Mouse (Mus musculus) CH12.LX (cell line): ENCODE results near the gene Gmpr. TPM values are rescaled to one million over a fixed set of nuclear protein-coding genes. Genes with fewer than 3 reads are reported as not detected.

Experiments used
- DNase-seq: peaks from one replicate; pipeline ENCODE4 v3.0.0-alpha.2; 2013; ENCODE audit errors: extremely low read depth
- H3K27ac ChIP-seq: 2 replicates; pipeline ENCODE4 v1.5.1; 2012; ENCODE audit warnings: low read depth, mild to moderate bottlenecking, control low read depth, moderate library complexity; ENCODE audit not compliant: insufficient read depth
- H3K27me3 ChIP-seq: replicated peaks from 2 replicates; pipeline ENCODE3; 2012; ENCODE audit warnings: inconsistent platforms
- H3K36me3 ChIP-seq, 2 experiments: replicated peaks in 1 of 2; 2 replicates each; pipeline versions ENCODE3 to v1.6.1; 2012; ENCODE audit warnings: inconsistent platforms in 1 of 2, low read length in 1 of 2, mild to moderate bottlenecking in 1 of 2, mixed read lengths in 1 of 2, moderate library complexity in 1 of 2; ENCODE audit not compliant: control insufficient read depth in 1 of 2, insufficient read depth in 1 of 2
- H3K4me1 ChIP-seq, 2 experiments: 2 replicates each; pipeline ENCODE4 v1.6.1; 2012; ENCODE audit warnings: inconsistent platforms in 1 of 2, moderate library complexity in 1 of 2; ENCODE audit not compliant: insufficient read depth in 2 of 2, control insufficient read depth in 1 of 2
- H3K4me2 ChIP-seq: 2 replicates; pipeline ENCODE4 v1.6.1; 2012; ENCODE audit warnings: low read depth, mild to moderate bottlenecking, control low read depth; ENCODE audit not compliant: poor library complexity, insufficient read depth, severe bottlenecking
- H3K4me3 ChIP-seq, 3 experiments: fragments of 150-350 bp in 1 of 3; sonication (generic) in 1 of 3; replicated peaks in 1 of 3; 2 replicates each; pipeline versions ENCODE3 to v1.5.1; 2011 to 2012; ENCODE audit warnings: low read depth in 2 of 3, low read length in 2 of 3, mild to moderate bottlenecking in 2 of 3, moderate library complexity in 2 of 3, control low read depth in 1 of 3, improper control_type of control experiment in 1 of 3, inconsistent platforms in 1 of 3, mixed read lengths in 1 of 3; ENCODE audit not compliant: poor library complexity in 1 of 3
- H3K79me2 ChIP-seq: replicated peaks from 2 replicates; pipeline ENCODE4 v1.6.1; 2012; ENCODE audit warnings: mild to moderate bottlenecking, moderate library complexity; ENCODE audit not compliant: control insufficient read depth, poor library complexity, insufficient read depth, severe bottlenecking; ENCODE audit errors: extremely low read depth
- H3K9ac ChIP-seq: 2 replicates; pipeline ENCODE4 v1.6.1; 2012; ENCODE audit warnings: low read depth, mild to moderate bottlenecking, control low read depth, moderate library complexity; ENCODE audit not compliant: insufficient read depth
- H3K9me3 ChIP-seq: replicated peaks from 2 replicates; pipeline ENCODE3; 2012; ENCODE audit warnings: low read length, inconsistent platforms, mixed read lengths
- BHLHE40 ChIP-seq: IDR thresholded peaks from 2 replicates; pipeline ENCODE4 v1.6.1; 2011; ENCODE audit warnings: mild to moderate bottlenecking, low read depth, low read length, improper control_type of control experiment
- CHD2 ChIP-seq: IDR thresholded peaks from 2 replicates; pipeline ENCODE4 v1.6.1; 2011; ENCODE audit warnings: low read length, improper control_type of control experiment
- CTCF ChIP-seq, 2 experiments: IDR thresholded peaks in 1 of 2; conservative IDR thresholded peaks in 1 of 2; 2 replicates each; pipeline ENCODE4 v1.5.1; 2011 to 2012; ENCODE audit warnings: low read depth in 2 of 2, low read length in 2 of 2, improper control_type of control experiment in 1 of 2, inconsistent platforms in 1 of 2, mild to moderate bottlenecking in 1 of 2, moderate library complexity in 1 of 2
- E2F4 ChIP-seq: IDR thresholded peaks from 2 replicates; pipeline ENCODE4 v1.6.1; 2011; ENCODE audit warnings: low read depth, low read length, improper control_type of control experiment; ENCODE audit not compliant: insufficient replicate concordance
- ELF1 ChIP-seq: IDR thresholded peaks from 2 replicates; pipeline ENCODE4 v1.6.1; 2014; ENCODE audit warnings: low read depth, mild to moderate bottlenecking, inconsistent platforms, low read length, improper control_type of control experiment
- ETS1 ChIP-seq: conservative IDR thresholded peaks from 2 replicates; pipeline ENCODE4 v1.6.1; 2012; ENCODE audit warnings: low read depth, mild to moderate bottlenecking, inconsistent platforms, low read length, improper control_type of control experiment, moderate library complexity
- HCFC1 ChIP-seq: IDR thresholded peaks from 2 replicates; pipeline ENCODE4 v1.6.1; 2012; ENCODE audit warnings: low read depth, mild to moderate bottlenecking, inconsistent platforms, low read length, improper control_type of control experiment
- IRF4 ChIP-seq: IDR thresholded peaks from 2 replicates; pipeline ENCODE4 v1.6.1; 2014; ENCODE audit warnings: low read depth, mild to moderate bottlenecking, inconsistent platforms, low read length, improper control_type of control experiment
- JUN ChIP-seq: IDR thresholded peaks from 2 replicates; pipeline ENCODE4 v1.6.1; 2011; ENCODE audit warnings: low read depth, mild to moderate bottlenecking, low read length, improper control_type of control experiment, moderate library complexity; ENCODE audit not compliant: insufficient read depth
- JUND ChIP-seq: conservative IDR thresholded peaks from 2 replicates; pipeline ENCODE4 v1.6.1; 2011; ENCODE audit warnings: low read depth, low read length, improper control_type of control experiment
- KAT2A ChIP-seq: IDR thresholded peaks from 2 replicates; pipeline ENCODE4 v1.6.1; 2012; ENCODE audit warnings: low read length, improper control_type of control experiment, inconsistent platforms; ENCODE audit not compliant: insufficient replicate concordance
- MAZ ChIP-seq: IDR thresholded peaks from 2 replicates; pipeline ENCODE4 v1.6.1; 2012; ENCODE audit warnings: low read depth, mild to moderate bottlenecking, inconsistent platforms, low read length, improper control_type of control experiment, moderate library complexity
- MEF2A ChIP-seq: IDR thresholded peaks from 2 replicates; pipeline ENCODE4 v1.6.1; 2014; ENCODE audit warnings: low read depth, mild to moderate bottlenecking, inconsistent platforms, low read length, improper control_type of control experiment, borderline replicate concordance
- MXI1 ChIP-seq: IDR thresholded peaks from 2 replicates; pipeline ENCODE4 v1.6.1; 2011; ENCODE audit warnings: mild to moderate bottlenecking, low read depth, low read length, improper control_type of control experiment
- MYC ChIP-seq: IDR thresholded peaks from 2 replicates; pipeline ENCODE4 v1.6.1; 2011; ENCODE audit warnings: low read depth, mild to moderate bottlenecking, improper control_type of control experiment, low read length
- NELFE ChIP-seq: IDR thresholded peaks from 2 replicates; pipeline ENCODE4 v1.6.1; 2011; ENCODE audit warnings: low read depth, low read length, improper control_type of control experiment
- NRF1 ChIP-seq: IDR thresholded peaks from 2 replicates; pipeline ENCODE4 v1.6.1; 2014; ENCODE audit warnings: low read depth, mild to moderate bottlenecking, inconsistent platforms, low read length, improper control_type of control experiment, moderate library complexity
- PAX5 ChIP-seq: IDR thresholded peaks from 2 replicates; pipeline ENCODE4 v1.6.1; 2012; ENCODE audit warnings: low read length, inconsistent platforms, mixed read lengths
- POLR2A ChIP-seq: IDR thresholded peaks from 2 replicates; pipeline ENCODE4 v1.6.1; 2011; ENCODE audit warnings: low read depth, mild to moderate bottlenecking, improper control_type of control experiment, low read length
- POLR2AphosphoS2 ChIP-seq: IDR thresholded peaks from 2 replicates; pipeline ENCODE4 v1.6.1; 2011; ENCODE audit warnings: low read depth, low read length, improper control_type of control experiment
- RAD21 ChIP-seq: IDR thresholded peaks from 2 replicates; pipeline ENCODE4 v1.6.1; 2011; ENCODE audit warnings: low read depth, mild to moderate bottlenecking, low read length, improper control_type of control experiment, moderate library complexity
- RCOR1 ChIP-seq: conservative IDR thresholded peaks from 2 replicates; pipeline ENCODE4 v1.6.1; 2012; ENCODE audit warnings: low read depth, mild to moderate bottlenecking, inconsistent platforms, low read length, improper control_type of control experiment
- SIN3A ChIP-seq: IDR thresholded peaks from 2 replicates; pipeline ENCODE4 v1.6.1; 2012; ENCODE audit warnings: low read length, improper control_type of control experiment, inconsistent platforms
- SMC3 ChIP-seq: IDR thresholded peaks from 2 replicates; pipeline ENCODE4 v1.6.1; 2011; ENCODE audit warnings: low read depth, low read length, improper control_type of control experiment
- TBP ChIP-seq: conservative IDR thresholded peaks from 2 replicates; pipeline ENCODE4 v1.6.1; 2011; ENCODE audit warnings: low read depth, low read length, improper control_type of control experiment
- TCF12 ChIP-seq: IDR thresholded peaks from 2 replicates; pipeline ENCODE4 v1.6.1; 2014; ENCODE audit warnings: low read depth, mild to moderate bottlenecking, inconsistent platforms, low read length, improper control_type of control experiment
- UBTF ChIP-seq: IDR thresholded peaks from 2 replicates; pipeline ENCODE4 v1.6.1; 2012; ENCODE audit warnings: low read depth, mild to moderate bottlenecking, inconsistent platforms, low read length, improper control_type of control experiment, moderate library complexity
- USF1 ChIP-seq: IDR thresholded peaks from 2 replicates; pipeline ENCODE4 v1.6.1; 2014; ENCODE audit warnings: low read depth, mild to moderate bottlenecking, inconsistent platforms, low read length, improper control_type of control experiment
- USF2 ChIP-seq: conservative IDR thresholded peaks from 2 replicates; pipeline ENCODE4 v1.6.1; 2011; ENCODE audit warnings: low read depth, low read length, improper control_type of control experiment
- ZC3H11A ChIP-seq: IDR thresholded peaks from 2 replicates; pipeline ENCODE4 v1.6.1; 2012; ENCODE audit warnings: low read depth, mild to moderate bottlenecking, inconsistent platforms, low read length, improper control_type of control experiment
- ZMIZ1 ChIP-seq: IDR thresholded peaks from 2 replicates; pipeline ENCODE4 v1.6.1; 2012; ENCODE audit warnings: low read depth, mild to moderate bottlenecking, inconsistent platforms, low read length, improper control_type of control experiment
- dilution Hi-C: fragments of 300-500 bp; cut with MboI; formaldehyde crosslinking; loops from 2 replicates; pipeline ENCODE4 v1.14.3; 2020; ENCODE audit warnings: low sequenced_read_pairs; ENCODE audit not compliant: extremely low pct_unique_long_range_greater_than_20kb, extremely low pct_ligation_motif_present
- in situ Hi-C: fragments of 300-500 bp; cut with MboI; formaldehyde crosslinking; loops from 3 replicates; pipeline ENCODE4 v1.14.3; 2019; ENCODE audit warnings: low sequenced_read_pairs, low pct_ligation_motif_present, low pct_unique_long_range_greater_than_20kb, mixed read lengths
- polyA plus RNA-seq: library from polyadenylated mRNA; unstranded; fragments of >175 nt; gene quantifications from 2 replicates; pipeline ENCODE4 v1.2.1, GENCODE M21; 2012; ENCODE audit warnings: low read depth; ENCODE audit not compliant: insufficient read length
- total RNA-seq, 2 experiments: library from RNA; depleted of rRNA; stranded (reverse); fragments of 300-350 nt in 1 of 2; fragments of >200 nt in 1 of 2; gene quantifications; 2 replicates each; pipeline ENCODE4 v1.2.3; 2012 to 2014

The Gmpr gene
- total and polyA plus RNA-seq, 3 experiments, result 0.55 to 2.2 (median 1.0) TPM

DNA sequence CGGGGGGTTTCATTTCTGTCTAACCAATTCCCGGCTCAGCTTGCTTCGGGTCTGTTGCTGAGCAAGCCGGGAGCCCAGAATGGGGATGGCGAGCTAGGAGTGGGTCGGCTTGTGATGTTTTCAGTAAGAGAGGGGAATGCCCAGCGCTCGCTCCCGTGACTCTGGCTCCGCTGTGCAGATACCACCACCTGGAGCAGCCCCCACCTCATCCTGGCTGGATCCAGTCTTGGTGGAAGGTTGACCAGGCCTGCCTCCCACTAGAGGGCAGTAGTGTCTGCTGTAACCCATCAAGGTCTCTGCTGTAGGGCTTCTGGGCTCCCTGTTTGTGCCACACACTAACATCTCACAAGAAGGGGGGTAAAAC, 31.9 kb downstream of the Gmpr start:
- no peak overlapping the region for H3K9ac ChIP-seq
- DNase-seq, result peak; percentile 74
- H3K4me3 ChIP-seq, result no peak overlapping the region
- peaks cover 0 to 10% of the 10 kb centered on the region in 2 experiments for H3K36me3 ChIP-seq
- TF ChIP-seq USF1, result no peak
- TF ChIP-seq CHD2, result no peak
- TF ChIP-seq ZMIZ1, result no peak
- TF ChIP-seq E2F4, result no peak
- peak; percentile 47 for TF ChIP-seq SMC3
- TF ChIP-seq CTCF (conservative IDR thresholded peaks at IDR 0.05 in 1 of 2, IDR thresholded peaks at IDR 0.05 in 1 of 2; ENCODE audit: low read depth in 2 of 2, low read length in 2 of 2), result peak; percentile 35 to 75; a peak in 3 of 4 replicates
- TF ChIP-seq IRF4, result no peak
- TF ChIP-seq HCFC1, result no peak
- no peak for TF ChIP-seq USF2
- TF ChIP-seq NELFE, result no peak
- TF ChIP-seq ETS1, result no peak
- no peak for TF ChIP-seq NRF1
- peak; percentile 72 for TF ChIP-seq RAD21
- TF ChIP-seq POLR2AphosphoS2, result no peak
- no peak for TF ChIP-seq ELF1
- TF ChIP-seq TCF12, result no peak
- no peak for TF ChIP-seq TBP
- no peak for TF ChIP-seq SIN3A
- TF ChIP-seq RCOR1, result no peak
- TF ChIP-seq MAZ, result no peak
- H3K4me1 ChIP-seq, result peaks cover 0 to 10% of the 10 kb centered on the region in 2 experiments; a peak in 1 of 4 replicates
- in situ Hi-C loops, result loop anchor here (25.0 kb wide), 2 partner anchors 623 to 1123 kb away; partner anchors contain the start of gene Fam8a1
- no peaks in the 10 kb centered on the region for H3K9me3 ChIP-seq
- no peaks in the 10 kb centered on the region for H3K79me2 ChIP-seq
- H3K27me3 ChIP-seq, result no peaks in the 10 kb centered on the region
- dilution Hi-C loops, result no loop called here
- H3K4me2 ChIP-seq, result peak overlapping the region; percentile 73
- no peak overlapping the region for H3K27ac ChIP-seq

GRCm38 (mm10) chr13:45545974-45546373, 38.7 kb downstream of the Gmpr start:
- dilution Hi-C loops (no loop called here), in situ Hi-C loops (loop anchor here (10.0 to 25.0 kb wide), 3 partner anchors 616 to 1116 kb away; partner anchors contain the start of gene Fam8a1)
- H3K9me3 ChIP-seq, result no peaks in the 10 kb centered on the region
- H3K4me2 ChIP-seq, result no peak overlapping the region
- H3K79me2 ChIP-seq, result no peaks in the 10 kb centered on the region
- no peak overlapping the region for H3K9ac ChIP-seq
- H3K27me3 ChIP-seq, result no peaks in the 10 kb centered on the region
- H3K36me3 ChIP-seq, result peaks cover 8 to 67% of the 10 kb centered on the region in 2 experiments
- TF ChIP-seq MEF2A (no peak), PAX5 (no peak), UBTF (no peak), JUN (no peak), NRF1 (no peak), KAT2A (no peak), POLR2A (no peak), POLR2AphosphoS2 (no peak), JUND (no peak), BHLHE40 (no peak), ZC3H11A (no peak), MXI1 (no peak), USF1 (no peak), MYC (no peak), NELFE (no peak), TBP (no peak)
- no peak for DNase-seq
- H3K4me3 ChIP-seq, result no peak overlapping the region
- no peak overlapping the region for H3K27ac ChIP-seq
- H3K4me1 ChIP-seq, result peaks cover 0 to 17% of the 10 kb centered on the region in 2 experiments; a peak in 2 of 4 replicates
